Mouse (Mus musculus) CH12.LX (cell line): ENCODE data around the gene Pcdh15.

Source experiments
- CTCF ChIP-seq, 2 experiments: IDR thresholded peaks in 1 of 2; conservative IDR thresholded peaks in 1 of 2; 2 replicates each; pipeline ENCODE4 v1.5.1; 2011 to 2012; ENCODE audit warnings: low read depth in 2 of 2, low read length in 2 of 2, improper control_type of control experiment in 1 of 2, inconsistent platforms in 1 of 2, mild to moderate bottlenecking in 1 of 2, moderate library complexity in 1 of 2
- NELFE ChIP-seq: IDR thresholded peaks from 2 replicates; pipeline ENCODE4 v1.6.1; 2011; ENCODE audit warnings: low read depth, low read length, improper control_type of control experiment

- TF ChIP-seq NELFE = no peak
- no peak for TF ChIP-seq CTCF (conservative IDR thresholded peaks at IDR 0.05 in 1 of 2, IDR thresholded peaks at IDR 0.05 in 1 of 2; ENCODE audit: low read depth in 2 of 2, low read length in 2 of 2)
Observed at GRCm38 (mm10) chr10:74626596-74626995, 1527.5 kb downstream of the Pcdh15 start.
